Mouse (Mus musculus) lung, adult 2 months (tissue): ENCODE measurements around the gene Ube2k.

Source experiments
- CTCF ChIP-seq: fragments of 200-500 bp; IDR thresholded peaks from 2 replicates; pipeline ENCODE4 v1.5.1; 2011; ENCODE audit warnings: mild to moderate bottlenecking, low read length, control low read depth; ENCODE audit not compliant: insufficient read depth
- POLR2A ChIP-seq: fragments of 200-500 bp; IDR thresholded peaks from 2 replicates; pipeline ENCODE4 v1.6.1; 2011; ENCODE audit warnings: low read depth, mild to moderate bottlenecking, control low read depth, low read length, borderline replicate concordance; ENCODE audit errors: extremely low read depth

- TF ChIP-seq POLR2A: no peak
- no peak for TF ChIP-seq CTCF
Measured at GRCm38 (mm10) chr5:65531283-65531682, 5.8 kb upstream of the Ube2k start.
